Mouse (Mus musculus): ENCODE data around the gene Bpifa3. TPM values are rescaled to one million over a fixed set of nuclear protein-coding genes. Genes with fewer than 3 reads are reported as not detected.

The Bpifa3 gene
- total and polyA plus RNA-seq, 3 experiments = not detected

- no peak overlapping the region for H3K9ac ChIP-seq (ENCODE audit: control insufficient read depth, low read depth, low read length, poor library complexity, severe bottlenecking)
- H3K4me1 ChIP-seq (ENCODE audit: control insufficient read depth in 1 of 2, insufficient read depth in 2 of 2, low read length in 2 of 2) = no peaks in the 10 kb centered on the region
- H3K27ac ChIP-seq (ENCODE audit: control insufficient read depth, low read depth, low read length) = no peak overlapping the region
- no peak for DNase-seq (ENCODE audit: low read depth, low spot score)
- H3K79me2 ChIP-seq (ENCODE audit: control insufficient read depth, insufficient read depth, low read length, poor library complexity) = no peaks in the 10 kb centered on the region
- no peak for TF ChIP-seq POLR2A (IDR thresholded peaks at IDR 0.05; ENCODE audit: control insufficient read depth in 1 of 2, insufficient read depth in 1 of 2, low read depth in 1 of 2, low read length in 2 of 2, poor library complexity in 1 of 2)
- TF ChIP-seq TCF12 (IDR thresholded peaks at IDR 0.05; ENCODE audit: low read depth, low read length) = no peak
- no peak for TF ChIP-seq MYC (IDR thresholded peaks at IDR 0.05; ENCODE audit: low read depth, low read length)
- TF ChIP-seq MAFK (IDR thresholded peaks at IDR 0.05; ENCODE audit: borderline replicate concordance, low read depth, low read length) = no peak
- TF ChIP-seq MAX (IDR thresholded peaks at IDR 0.05; ENCODE audit: low read length) = no peak
- no peak for TF ChIP-seq ETS1 (IDR thresholded peaks at IDR 0.05; ENCODE audit: low read depth, low read length)
- TF ChIP-seq USF2 (IDR thresholded peaks at IDR 0.05; ENCODE audit: borderline replicate concordance in 1 of 2, insufficient read depth in 1 of 2, low read depth in 1 of 2, low read length in 2 of 2) = no peak
- no peak for TF ChIP-seq POLR2AphosphoS2 (IDR thresholded peaks at IDR 0.05; ENCODE audit: low read length)
- TF ChIP-seq NELFE (IDR thresholded peaks at IDR 0.05; ENCODE audit: low read depth, low read length) = no peak
- no peak for TF ChIP-seq NRF1 (IDR thresholded peaks at IDR 0.05; ENCODE audit: insufficient read depth, low read depth, low read length, poor library complexity, severe bottlenecking)
- TF ChIP-seq USF1 (IDR thresholded peaks at IDR 0.05; ENCODE audit: low read depth, low read length) = no peak
- TF ChIP-seq BHLHE40 (IDR thresholded peaks at IDR 0.05; ENCODE audit: borderline replicate concordance, low read depth, low read length) = no peak
- no peak for TF ChIP-seq CHD2 (IDR thresholded peaks at IDR 0.05; ENCODE audit: low read length)
- no peak for TF ChIP-seq ZMIZ1 (IDR thresholded peaks at IDR 0.05; ENCODE audit: low read depth, low read length)
- no peak for TF ChIP-seq ZC3H11A (IDR thresholded peaks at IDR 0.05; ENCODE audit: low read depth, low read length)
- TF ChIP-seq MXI1 (IDR thresholded peaks at IDR 0.05; ENCODE audit: low read depth, low read length) = no peak
- no peak for TF ChIP-seq MYB (IDR thresholded peaks at IDR 0.05; ENCODE audit: low read depth, low read length)
- no peak for TF ChIP-seq UBTF (IDR thresholded peaks at IDR 0.05; ENCODE audit: borderline replicate concordance, insufficient read depth, low read depth, low read length)
- TF ChIP-seq HCFC1 (IDR thresholded peaks at IDR 0.05; ENCODE audit: low read depth, low read length) = no peak
- no peaks in the 10 kb centered on the region for H3K9me3 ChIP-seq (replicated peaks; ENCODE audit: insufficient read depth, low read length)
- no peaks in the 10 kb centered on the region for H3K36me3 ChIP-seq (ENCODE audit: control insufficient read depth in 1 of 2, insufficient read depth in 2 of 2, low read length in 2 of 2)
- H3K27me3 ChIP-seq (ENCODE audit: control insufficient read depth in 1 of 2, insufficient read depth in 2 of 2, low read length in 2 of 2) = 0 out of 4 replicates have a peak, but pooled peaks cover 0 to 2% of the 10 kb centered on the region in 2 experiments
- H3K4me3 ChIP-seq (ENCODE audit: control insufficient read depth in 1 of 2, insufficient read depth in 1 of 2, low read depth in 2 of 2, low read length in 2 of 2) = no peak overlapping the region
These were observed 55.2 kb downstream of the Bpifa3 start for GRCm38 (mm10) chr2:154185319-154185718.

DNA sequence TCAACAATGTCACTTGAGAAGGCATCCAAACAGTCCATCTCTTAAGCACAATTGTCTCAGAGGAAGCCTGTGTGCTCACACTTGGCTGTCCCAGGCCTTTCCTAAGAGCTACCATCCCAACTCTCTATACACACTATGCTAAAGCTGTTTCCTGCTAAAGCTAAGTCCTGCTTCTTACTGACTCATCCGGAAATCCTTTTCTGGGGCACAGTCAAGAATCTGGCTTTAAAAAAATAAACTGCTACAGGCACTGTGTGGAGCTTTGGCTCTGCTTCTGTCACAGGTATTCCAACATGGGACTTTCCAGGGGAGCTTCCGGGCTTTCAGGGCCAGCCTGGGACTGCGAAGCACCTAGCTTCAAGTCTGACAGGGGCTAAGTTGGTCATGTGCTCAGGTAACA, 55.6 kb downstream of the Bpifa3 start:
- Histone ChIP-seq H3K79me2 (ENCODE audit: control insufficient read depth, insufficient read depth, low read length, poor library complexity) (no peaks in the 10 kb centered on the region), H3K9ac (ENCODE audit: control insufficient read depth, low read depth, low read length, poor library complexity, severe bottlenecking) (no peak overlapping the region)

More for the DNA sequence above, 55.6 kb downstream of the Bpifa3 start:
- H3K27me3 ChIP-seq (ENCODE audit: control insufficient read depth in 1 of 2, insufficient read depth in 2 of 2, low read length in 2 of 2) = 0 out of 4 replicates have a peak, but pooled peaks cover 0 to 2% of the 10 kb centered on the region in 2 experiments
- no peaks in the 10 kb centered on the region for H3K9me3 ChIP-seq (replicated peaks; ENCODE audit: insufficient read depth, low read length)
- no peak overlapping the region for H3K27ac ChIP-seq (ENCODE audit: control insufficient read depth, low read depth, low read length)
- TF ChIP-seq SIN3A (IDR thresholded peaks at IDR 0.05; ENCODE audit: low read length) = no peak
- TF ChIP-seq MYB (IDR thresholded peaks at IDR 0.05; ENCODE audit: low read depth, low read length) = no peak
- TF ChIP-seq MXI1 (IDR thresholded peaks at IDR 0.05; ENCODE audit: low read depth, low read length) = no peak
- TF ChIP-seq RAD21 (IDR thresholded peaks at IDR 0.05; ENCODE audit: low read depth, low read length) = no peak
- no peak for TF ChIP-seq POLR2A (IDR thresholded peaks at IDR 0.05; ENCODE audit: control insufficient read depth in 1 of 2, insufficient read depth in 1 of 2, low read depth in 1 of 2, low read length in 2 of 2, poor library complexity in 1 of 2)
- DNase-seq (ENCODE audit: low read depth, low spot score) = no peak
- no peaks in the 10 kb centered on the region for H3K36me3 ChIP-seq (ENCODE audit: control insufficient read depth in 1 of 2, insufficient read depth in 2 of 2, low read length in 2 of 2)
- H3K4me3 ChIP-seq (ENCODE audit: control insufficient read depth in 1 of 2, insufficient read depth in 1 of 2, low read depth in 2 of 2, low read length in 2 of 2) = no peak overlapping the region
- H3K4me1 ChIP-seq (ENCODE audit: control insufficient read depth in 1 of 2, insufficient read depth in 2 of 2, low read length in 2 of 2) = no peaks in the 10 kb centered on the region
